Comparison of ENCODE assay signal across 25 mouse cellular contexts in the genomic region with DNA sequence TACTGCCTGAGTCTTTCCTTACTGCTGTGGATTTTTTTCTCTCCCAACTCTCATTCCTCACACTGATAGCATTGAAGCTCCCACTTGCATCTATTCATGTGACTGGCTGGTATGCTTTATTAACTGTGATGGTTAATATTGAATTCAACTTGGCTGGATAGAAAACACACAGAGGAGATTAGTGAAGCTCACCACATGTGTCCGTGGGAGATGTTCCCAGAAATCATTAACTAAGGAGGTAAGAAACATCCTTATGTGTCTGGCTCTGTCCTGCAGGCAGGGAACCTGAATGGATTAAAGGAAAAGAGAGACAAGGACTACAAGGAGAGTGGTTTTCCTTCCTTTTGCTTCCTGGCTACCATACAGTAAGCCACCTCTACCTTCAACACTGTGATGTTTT.
DNase-seq lines count a peak whose midpoint lies in the region; ATAC-seq and TF ChIP-seq lines count a peak whose summit lies in the region.
"Had no signal": no experiment of that assay in that cellular context is flagged by ENCODE, and none has a peak within 500 bp of the region (broad histone marks: within the 10 kb centered on the region; RNA-seq: fewer than 3 reads in every experiment).

No protein-coding gene starts in this region.

- no peak overlapping the region for H3K4me3 ChIP-seq in midbrain, postnatal 0 days (ENCODE audit: low read depth, low read length)
- no peak overlapping the region for H3K4me3 ChIP-seq in midbrain, embryonic 11.5 days (ENCODE audit: low read depth, low read length)
- H3K4me3 ChIP-seq: embryonic facial prominence, embryonic 12.5 days; embryonic facial prominence, embryonic 15.5 days; forebrain, embryonic 15.5 days; heart, adult 2 months; heart, embryonic 10.5 days; heart, embryonic 13.5 days had no signal

- no peak for TF ChIP-seq POLR2A in brain, embryonic 14.5 days (IDR thresholded peaks at IDR 0.05; ENCODE audit: borderline replicate concordance, extremely low read depth, insufficient read depth, insufficient read length, poor library complexity, severe bottlenecking)

- no peak overlapping the region for H3K27ac ChIP-seq in midbrain, postnatal 0 days (ENCODE audit: low read depth, low read length)
- no peak overlapping the region for H3K27ac ChIP-seq in midbrain, embryonic 11.5 days (ENCODE audit: low read depth, low read length)
- H3K27ac ChIP-seq: embryonic facial prominence, embryonic 12.5 days; embryonic facial prominence, embryonic 15.5 days; forebrain, embryonic 15.5 days; heart, adult 2 months; heart, embryonic 10.5 days; heart, embryonic 13.5 days; hindbrain, embryonic 14.5 days; hindbrain, postnatal 0 days had no signal

- TF ChIP-seq CTCF in midbrain, postnatal 0 days (IDR thresholded peaks at IDR 0.05) = no peak
- TF ChIP-seq CTCF in brain, embryonic 14.5 days (IDR thresholded peaks at IDR 0.05; ENCODE audit: borderline replicate concordance, extremely low read depth, insufficient read depth, insufficient read length) = no peak

- H3K9me3 ChIP-seq in midbrain, postnatal 0 days (ENCODE audit: low read length) = no peaks in the 10 kb centered on the region
- H3K9me3 ChIP-seq in midbrain, embryonic 11.5 days (ENCODE audit: control insufficient read depth, low read length) = no peaks in the 10 kb centered on the region
- H3K9me3 ChIP-seq: embryonic facial prominence, embryonic 12.5 days; embryonic facial prominence, embryonic 15.5 days; forebrain, embryonic 15.5 days; heart, embryonic 10.5 days; heart, embryonic 13.5 days had no signal

- ATAC-seq in midbrain, postnatal 0 days (ENCODE audit: low FRiP score) = no peak
- ATAC-seq in midbrain, embryonic 11.5 days (ENCODE audit: low FRiP score) = no peak
- ATAC-seq: CD4-positive, CD25-positive, alpha-beta regulatory T cell, adult 4 months; forebrain, embryonic 15.5 days; hindbrain, postnatal 0 days had no signal

- no peak overlapping the region for H3K9ac ChIP-seq in midbrain, postnatal 0 days (replicated peaks; ENCODE audit: low read length, poor library complexity, severe bottlenecking)
- no peak overlapping the region for H3K9ac ChIP-seq in midbrain, embryonic 11.5 days (ENCODE audit: low read length)
- H3K9ac ChIP-seq: embryonic facial prominence, embryonic 12.5 days; embryonic facial prominence, embryonic 15.5 days; forebrain, embryonic 15.5 days; heart, embryonic 13.5 days; hindbrain, embryonic 14.5 days had no signal

- no peaks in the 10 kb centered on the region for H3K27me3 ChIP-seq in midbrain, postnatal 0 days (ENCODE audit: insufficient read depth, low read length)
- no peaks in the 10 kb centered on the region for H3K27me3 ChIP-seq in midbrain, embryonic 11.5 days (ENCODE audit: control insufficient read depth, insufficient read depth, low read length)
- H3K27me3 ChIP-seq: embryonic facial prominence, embryonic 12.5 days; embryonic facial prominence, embryonic 15.5 days; forebrain, embryonic 15.5 days; heart, embryonic 13.5 days had no signal

- no peaks in the 10 kb centered on the region for H3K36me3 ChIP-seq in midbrain, postnatal 0 days (ENCODE audit: insufficient read depth, low read length)
- no peaks in the 10 kb centered on the region for H3K36me3 ChIP-seq in midbrain, embryonic 11.5 days (ENCODE audit: control insufficient read depth, insufficient read depth, low read length)
- H3K36me3 ChIP-seq: embryonic facial prominence, embryonic 12.5 days; embryonic facial prominence, embryonic 15.5 days; forebrain, embryonic 15.5 days; heart, embryonic 10.5 days; heart, embryonic 13.5 days had no signal

- 26% methylated on average over 1 of the region's 1 CpGs for WGBS in midbrain, postnatal 0 days
- WGBS in midbrain, embryonic 11.5 days = 54% methylated on average over 1 of the region's 1 CpGs

- no peaks in the 10 kb centered on the region for H3K4me1 ChIP-seq in midbrain, postnatal 0 days (ENCODE audit: insufficient read depth, low read length)
- H3K4me1 ChIP-seq in midbrain, embryonic 11.5 days (ENCODE audit: control insufficient read depth, insufficient read depth, low read length) = no peaks in the 10 kb centered on the region
- H3K4me1 ChIP-seq: embryonic facial prominence, embryonic 12.5 days; embryonic facial prominence, embryonic 15.5 days; forebrain, embryonic 15.5 days had no signal

- H3K4me2 ChIP-seq in midbrain, postnatal 0 days (ENCODE audit: low read depth, low read length, poor library complexity, severe bottlenecking) = no peak overlapping the region
- no peak overlapping the region for H3K4me2 ChIP-seq in midbrain, embryonic 11.5 days
- H3K4me2 ChIP-seq: embryonic facial prominence, embryonic 12.5 days; embryonic facial prominence, embryonic 15.5 days; forebrain, embryonic 15.5 days; heart, embryonic 13.5 days; hindbrain, embryonic 14.5 days had no signal

- peak; percentile 10 for DNase-seq in kidney, adult 9 months
- DNase-seq in kidney, adult 18-20 months = no peak
- peak; percentile 8 for DNase-seq in midbrain, postnatal 0 days (ENCODE audit: low spot score)
- DNase-seq in midbrain, embryonic 11.5 days (ENCODE audit: low spot score, missing footprints) = no peak
- peak; percentile 33 for DNase-seq in brain, embryonic 14.5 days (ENCODE audit: low read depth)
- no peak for DNase-seq in yolk sac, embryonic 10.5 days (ENCODE audit: low spot score)
- DNase-seq: adrenal gland, postnatal 10 days; adrenal gland, postnatal 36 days; cerebellum, adult 11 months; cerebellum, adult 2 months; cerebellum, adult 9-11 months; cerebellum, postnatal 25 days; gastrocnemius, postnatal 10 days; gastrocnemius, postnatal 36 days; heart, adult 2 months; heart, postnatal 14 days; heart, postnatal 4 days had no signal

Comparison
In these comparisons a context has a peak if more than half of its experiments do, and no peak if none do; other contexts are left out.
1. DNase-seq: peak in kidney, adult 9 months (single experiment), midbrain, postnatal 0 days (single experiment) and brain, embryonic 14.5 days (single experiment); none in kidney, adult 18-20 months (single experiment), midbrain, embryonic 11.5 days (single experiment) and yolk sac, embryonic 10.5 days (single experiment).